Mouse (Mus musculus): ENCODE data around the gene Cd22.

GRCm38 (mm10) chr7:30895217-30895616 lies 15.1 kb upstream of the Cd22 start:
- TF ChIP-seq POLR2A (IDR thresholded peaks at IDR 0.05; ENCODE audit: insufficient read length, low read depth) (no peak), TCF12 (IDR thresholded peaks at IDR 0.05; ENCODE audit: insufficient read depth, poor library complexity, severe bottlenecking) (no peak)
